Mouse (Mus musculus) stomach, postnatal 0 days (tissue): ENCODE measurements around the gene Supt3.

Experiments
- CTCF ChIP-seq: IDR thresholded peaks from 2 replicates; pipeline ENCODE4 v1.5.1; 2016; ENCODE audit warnings: antibody characterized with exemption, low read depth, mild to moderate bottlenecking, moderate library complexity
- EP300 ChIP-seq: optimal IDR thresholded peaks from 2 replicates; pipeline ENCODE3; 2016; ENCODE audit warnings: antibody characterized with exemption

DNA sequence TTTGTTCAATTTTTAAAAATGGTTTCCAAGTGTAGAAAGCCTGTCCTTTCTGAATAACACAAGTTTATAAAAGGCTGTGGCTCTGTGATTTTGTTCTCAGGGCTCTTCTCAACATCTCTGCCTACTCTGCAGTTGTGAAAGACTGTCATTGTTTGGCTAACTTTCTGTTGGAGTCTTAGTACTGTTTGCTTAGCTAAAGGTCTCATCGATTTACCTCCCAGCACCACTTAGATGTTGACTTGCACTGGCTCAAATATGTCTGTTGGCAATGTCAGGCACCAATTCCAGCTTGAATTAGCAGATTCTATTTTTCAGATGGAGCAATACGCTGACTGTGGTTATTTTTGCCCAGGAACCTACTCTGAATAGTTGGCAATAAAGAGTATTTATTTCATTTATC lies 233.5 kb downstream of the Supt3 start:
- no peak for TF ChIP-seq CTCF
- no peak for TF ChIP-seq EP300
